Mouse (Mus musculus): ENCODE results near the gene Gm4922. TPM values are rescaled to one million over a fixed set of nuclear protein-coding genes. Genes with fewer than 3 reads are reported as not detected.

The Gm4922 gene
- polyA plus RNA-seq, 1 experiment from 2014 or later: 0.05 TPM

- H3K4me2 ChIP-seq (ENCODE audit: low read depth, low read length): no peak overlapping the region
- WGBS: 87% methylated on average over 8 of the region's 8 CpGs
- no peaks in the 10 kb centered on the region for H3K4me1 ChIP-seq (ENCODE audit: control insufficient read depth, insufficient read depth, low read length)
- H3K9ac ChIP-seq (ENCODE audit: low read depth, low read length): no peak overlapping the region
- no peak for ATAC-seq
- no peak overlapping the region for H3K27ac ChIP-seq (ENCODE audit: low read length)
- H3K27me3 ChIP-seq (replicated peaks; ENCODE audit: control insufficient read depth, insufficient read depth, low read length): no peaks in the 10 kb centered on the region; the same call in 1 of the 2 replicates
- H3K4me3 ChIP-seq (ENCODE audit: low read length): no peak overlapping the region
- H3K9me3 ChIP-seq (ENCODE audit: control insufficient read depth, low read length): no peaks in the 10 kb centered on the region
- no peaks in the 10 kb centered on the region for H3K36me3 ChIP-seq (ENCODE audit: control insufficient read depth, insufficient read depth, low read length)
Measured at GRCm38 (mm10) chr10:18741024-18741423, 45.6 kb downstream of the Gm4922 start.

Other genes with a start within 250 kb of the Gm4922 start
- gene Hebp2, start 240.7 kb downstream of the Gm4922 start, polyA plus RNA-seq (2015; fragmentation: Nextera tagmentation; extraction: Ambion mirVana): 5.9 and 7.0 TPM in 2 replicates
- gene Arfgef3, start 42.8 kb downstream of the Gm4922 start, polyA plus RNA-seq (2015; fragmentation: Nextera tagmentation; extraction: Ambion mirVana): 1.8 and 2.1 TPM in 2 replicates
- gene Perp, start 58.2 kb upstream of the Gm4922 start, polyA plus RNA-seq (2015; fragmentation: Nextera tagmentation; extraction: Ambion mirVana): 77.2 and 95.4 TPM in 2 replicates
- 4.3 and 4.6 TPM in 2 replicates for gene Tnfaip3, start 228.9 kb upstream of the Gm4922 start, polyA plus RNA-seq (2015; fragmentation: Nextera tagmentation; extraction: Ambion mirVana)